Mouse (Mus musculus) embryonic fibroblast, embryonic 13.5 days (primary cell): ENCODE results near the gene Srarp.

Experiments
- CTCF ChIP-seq: IDR thresholded peaks from 2 replicates; pipeline ENCODE4 v1.5.1; 2011; ENCODE audit warnings: mild to moderate bottlenecking, control low read depth, low read length, moderate library complexity, borderline replicate concordance; ENCODE audit not compliant: insufficient read depth
- POLR2A ChIP-seq: IDR thresholded peaks from 2 replicates; pipeline ENCODE4 v1.6.1; 2011; ENCODE audit warnings: low read depth, mild to moderate bottlenecking, control low read depth, low read length, moderate library complexity

DNA sequence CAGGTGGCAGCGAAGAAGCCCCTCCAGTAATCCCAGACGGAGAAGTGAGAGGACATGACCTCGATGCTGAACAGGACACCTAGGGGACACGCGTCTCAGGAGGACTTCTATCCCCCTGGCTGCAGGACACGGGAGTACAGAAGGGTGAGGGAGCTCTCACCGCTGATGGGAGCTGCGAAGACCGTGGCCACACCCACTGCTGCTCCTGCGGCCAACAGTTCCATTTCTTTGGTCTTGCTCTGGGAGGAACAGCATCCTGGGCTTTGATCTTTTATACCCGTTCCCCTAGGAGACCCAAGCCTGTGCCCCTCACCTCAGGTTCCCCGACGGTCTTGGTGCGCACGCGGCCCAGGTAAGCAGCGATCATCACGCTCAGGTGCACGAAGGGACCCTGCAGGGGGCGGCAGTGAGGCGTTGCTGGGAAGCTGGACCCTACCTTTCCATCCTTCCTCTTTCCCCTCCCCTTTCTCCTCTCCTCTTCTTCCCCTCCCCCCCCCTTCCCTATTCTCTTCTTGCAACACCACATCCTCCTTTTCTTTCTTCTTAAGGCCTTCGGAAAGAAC lies 24.4 kb downstream of the Srarp start:
- TF ChIP-seq CTCF: no peak
- TF ChIP-seq POLR2A: no peak
